Mouse (Mus musculus): ENCODE results near the gene Skap2. TPM values are rescaled to one million over a fixed set of nuclear protein-coding genes. Genes with fewer than 3 reads are reported as not detected.

Gene Skap2
- polyA plus RNA-seq, 1 experiment from 2014 or later = 8.5 TPM

- no peaks in the 10 kb centered on the region for H3K36me3 ChIP-seq (ENCODE audit: control insufficient read depth, insufficient read depth, low read length)
- no peak for ATAC-seq (ENCODE audit: low FRiP score)
- no peaks in the 10 kb centered on the region for H3K9me3 ChIP-seq (ENCODE audit: control insufficient read depth, low read length)
- no peak overlapping the region for H3K4me2 ChIP-seq
- H3K27ac ChIP-seq (ENCODE audit: low read depth, low read length) = no peak overlapping the region
- no peaks in the 10 kb centered on the region; the same call in 1 of the 2 replicates for H3K4me1 ChIP-seq (ENCODE audit: control insufficient read depth, insufficient read depth, low read length)
- DNase-seq (ENCODE audit: low spot score, missing footprints) = peak; percentile 85
- H3K4me3 ChIP-seq (ENCODE audit: low read depth, low read length) = no peak overlapping the region
- H3K27me3 ChIP-seq (ENCODE audit: control insufficient read depth, insufficient read depth, low read length) = peaks cover 72% of the 10 kb centered on the region
- H3K9ac ChIP-seq (ENCODE audit: low read length) = no peak overlapping the region
- 53% methylated on average over 3 of the region's 3 CpGs for WGBS
Observed at GRCm38 (mm10) chr6:52008757-52009156, 3.6 kb downstream of the Skap2 start.

GRCm38 (mm10) chr6:52006649-52007218 is 5.6 kb downstream of the Skap2 start:
- H3K4me2 ChIP-seq = no peak overlapping the region
- no peak overlapping the region for H3K4me3 ChIP-seq (ENCODE audit: low read depth, low read length)
- H3K9me3 ChIP-seq (ENCODE audit: control insufficient read depth, low read length) = no peaks in the 10 kb centered on the region
- H3K27me3 ChIP-seq (ENCODE audit: control insufficient read depth, insufficient read depth, low read length) = peaks cover 74% of the 10 kb centered on the region
- H3K36me3 ChIP-seq (ENCODE audit: control insufficient read depth, insufficient read depth, low read length) = no peaks in the 10 kb centered on the region
- no peak overlapping the region for H3K9ac ChIP-seq (ENCODE audit: low read length)
- WGBS = 5% methylated on average over 13 of the region's 13 CpGs
- no peaks in the 10 kb centered on the region for H3K4me1 ChIP-seq (ENCODE audit: control insufficient read depth, insufficient read depth, low read length)
- no peak overlapping the region for H3K27ac ChIP-seq (ENCODE audit: low read depth, low read length)
- ATAC-seq (ENCODE audit: low FRiP score) (no peak), DNase-seq (ENCODE audit: low spot score, missing footprints) (no peak)

- 2% methylated on average over 19 of the region's 19 CpGs for WGBS
- ATAC-seq (ENCODE audit: low FRiP score) = no peak
- H3K4me2 ChIP-seq = no peak overlapping the region
- H3K9ac ChIP-seq (ENCODE audit: low read length) = no peak overlapping the region
- no peaks in the 10 kb centered on the region for H3K9me3 ChIP-seq (ENCODE audit: control insufficient read depth, low read length)
- no peak overlapping the region for H3K4me3 ChIP-seq (ENCODE audit: low read depth, low read length)
- DNase-seq (ENCODE audit: low spot score, missing footprints) = peak; percentile 97
- no peaks in the 10 kb centered on the region for H3K4me1 ChIP-seq (ENCODE audit: control insufficient read depth, insufficient read depth, low read length)
- H3K27ac ChIP-seq (ENCODE audit: low read depth, low read length) = no peak overlapping the region
- peaks cover 71% of the 10 kb centered on the region for H3K27me3 ChIP-seq (ENCODE audit: control insufficient read depth, insufficient read depth, low read length)
- H3K36me3 ChIP-seq (ENCODE audit: control insufficient read depth, insufficient read depth, low read length) = no peaks in the 10 kb centered on the region
Observed at GRCm38 (mm10) chr6:52005963-52006648, 6.2 kb downstream of the Skap2 start.

- no peaks in the 10 kb centered on the region for H3K9me3 ChIP-seq (ENCODE audit: control insufficient read depth, low read length)
- H3K4me1 ChIP-seq (ENCODE audit: control insufficient read depth, insufficient read depth, low read length) = no peaks in the 10 kb centered on the region
- ATAC-seq (ENCODE audit: low FRiP score) = no peak
- H3K9ac ChIP-seq (ENCODE audit: low read length) = no peak overlapping the region
- H3K4me3 ChIP-seq (ENCODE audit: low read depth, low read length) = no peak overlapping the region
- peak; percentile 95 for DNase-seq (ENCODE audit: low spot score, missing footprints)
- H3K27me3 ChIP-seq (ENCODE audit: control insufficient read depth, insufficient read depth, low read length) = peaks cover 72% of the 10 kb centered on the region
- no peak overlapping the region for H3K27ac ChIP-seq (ENCODE audit: low read depth, low read length)
- H3K36me3 ChIP-seq (ENCODE audit: control insufficient read depth, insufficient read depth, low read length) = no peaks in the 10 kb centered on the region
- H3K4me2 ChIP-seq = no peak overlapping the region
- WGBS = 7% methylated on average over 8 of the region's 8 CpGs
Observed at GRCm38 (mm10) chr6:52005616-52005962, 6.8 kb downstream of the Skap2 start.

- no peaks in the 10 kb centered on the region for H3K9me3 ChIP-seq (ENCODE audit: control insufficient read depth, low read length)
- no peak overlapping the region for H3K27ac ChIP-seq (ENCODE audit: low read depth, low read length)
- no peak overlapping the region for H3K4me2 ChIP-seq
- no peaks in the 10 kb centered on the region for H3K36me3 ChIP-seq (ENCODE audit: control insufficient read depth, insufficient read depth, low read length)
- no peak for ATAC-seq (ENCODE audit: low FRiP score)
- WGBS = 31% methylated on average over 3 of the region's 3 CpGs
- H3K9ac ChIP-seq (ENCODE audit: low read length) = no peak overlapping the region
- peak; percentile 90 for DNase-seq (ENCODE audit: low spot score, missing footprints)
- H3K4me1 ChIP-seq (ENCODE audit: control insufficient read depth, insufficient read depth, low read length) = no peaks in the 10 kb centered on the region
- H3K27me3 ChIP-seq (ENCODE audit: control insufficient read depth, insufficient read depth, low read length) = peaks cover 69% of the 10 kb centered on the region
- no peak overlapping the region for H3K4me3 ChIP-seq (ENCODE audit: low read depth, low read length)
Observed at GRCm38 (mm10) chr6:52004995-52005394, 7.4 kb downstream of the Skap2 start.

- H3K27ac ChIP-seq (ENCODE audit: low read depth, low read length) = no peak overlapping the region
- H3K4me2 ChIP-seq = no peak overlapping the region
- no peaks in the 10 kb centered on the region for H3K9me3 ChIP-seq (ENCODE audit: control insufficient read depth, low read length)
- ATAC-seq (ENCODE audit: low FRiP score) (no peak), DNase-seq (ENCODE audit: low spot score, missing footprints) (peak; percentile 88)
- H3K9ac ChIP-seq (ENCODE audit: low read length) = no peak overlapping the region
- no peaks in the 10 kb centered on the region for H3K36me3 ChIP-seq (ENCODE audit: control insufficient read depth, insufficient read depth, low read length)
- H3K27me3 ChIP-seq (ENCODE audit: control insufficient read depth, insufficient read depth, low read length) = peaks cover 55% of the 10 kb centered on the region
- H3K4me1 ChIP-seq (ENCODE audit: control insufficient read depth, insufficient read depth, low read length) = no peaks in the 10 kb centered on the region
- no peak overlapping the region for H3K4me3 ChIP-seq (ENCODE audit: low read depth, low read length)
- WGBS = 41% methylated on average over 8 of the region's 8 CpGs
Observed at GRCm38 (mm10) chr6:52002676-52003075, 9.7 kb downstream of the Skap2 start.

GRCm38 (mm10) chr6:51999157-51999478 is 13.2 kb downstream of the Skap2 start:
- H3K4me2 ChIP-seq = no peak overlapping the region
- H3K27ac ChIP-seq (ENCODE audit: low read depth, low read length) = no peak overlapping the region
- H3K9ac ChIP-seq (ENCODE audit: low read length) = no peak overlapping the region
- H3K27me3 ChIP-seq (ENCODE audit: control insufficient read depth, insufficient read depth, low read length) = peaks cover 25% of the 10 kb centered on the region
- ATAC-seq (ENCODE audit: low FRiP score) = no peak
- WGBS = 87% methylated on average over 4 of the region's 4 CpGs
- DNase-seq (ENCODE audit: low spot score, missing footprints) = no peak
- no peaks in the 10 kb centered on the region for H3K9me3 ChIP-seq (ENCODE audit: control insufficient read depth, low read length)
- H3K4me3 ChIP-seq (ENCODE audit: low read depth, low read length) = no peak overlapping the region
- no peaks in the 10 kb centered on the region for H3K4me1 ChIP-seq (ENCODE audit: control insufficient read depth, insufficient read depth, low read length)
- no peaks in the 10 kb centered on the region for H3K36me3 ChIP-seq (ENCODE audit: control insufficient read depth, insufficient read depth, low read length)

- Histone ChIP-seq H3K27me3 (ENCODE audit: control insufficient read depth, insufficient read depth, low read length) (peaks cover 20% of the 10 kb centered on the region), H3K9ac (ENCODE audit: low read length) (no peak overlapping the region), H3K4me3 (ENCODE audit: low read depth, low read length) (no peak overlapping the region), H3K36me3 (ENCODE audit: control insufficient read depth, insufficient read depth, low read length) (no peaks in the 10 kb centered on the region), H3K4me1 (ENCODE audit: control insufficient read depth, insufficient read depth, low read length) (no peaks in the 10 kb centered on the region), H3K4me2 (no peak overlapping the region), H3K9me3 (ENCODE audit: control insufficient read depth, low read length) (no peaks in the 10 kb centered on the region), H3K27ac (ENCODE audit: low read depth, low read length) (no peak overlapping the region)
- DNase-seq (ENCODE audit: low spot score, missing footprints) (peak; percentile 84), ATAC-seq (ENCODE audit: low FRiP score) (no peak)
- WGBS = 57% methylated on average over 7 of the region's 7 CpGs
Observed at GRCm38 (mm10) chr6:51998409-51999156, 13.8 kb downstream of the Skap2 start.

- H3K36me3 ChIP-seq (ENCODE audit: control insufficient read depth, insufficient read depth, low read length) = no peaks in the 10 kb centered on the region
- no peak overlapping the region for H3K4me3 ChIP-seq (ENCODE audit: low read depth, low read length)
- no peaks in the 10 kb centered on the region for H3K4me1 ChIP-seq (ENCODE audit: control insufficient read depth, insufficient read depth, low read length)
- 75% methylated on average over 2 of the region's 2 CpGs for WGBS
- H3K27me3 ChIP-seq (ENCODE audit: control insufficient read depth, insufficient read depth, low read length) = no peaks in the 10 kb centered on the region
- no peaks in the 10 kb centered on the region for H3K9me3 ChIP-seq (ENCODE audit: control insufficient read depth, low read length)
- no peak overlapping the region for H3K27ac ChIP-seq (ENCODE audit: low read depth, low read length)
- ATAC-seq (ENCODE audit: low FRiP score) (no peak), DNase-seq (ENCODE audit: low spot score, missing footprints) (no peak)
- H3K9ac ChIP-seq (ENCODE audit: low read length) = no peak overlapping the region
- H3K4me2 ChIP-seq = no peak overlapping the region
Observed at GRCm38 (mm10) chr6:51987999-51988398, 24.4 kb downstream of the Skap2 start.

Measured in midbrain, embryonic 11.5 days (tissue).